Mouse (Mus musculus) hindbrain, embryonic 11.5 days (tissue): ENCODE results near the gene Grin2b. TPM values are rescaled to one million over a fixed set of nuclear protein-coding genes. Genes with fewer than 3 reads are reported as not detected.
"Not testable (repeated sequence)": the region's sequence is repeated elsewhere in the genome, so short reads cannot be mapped to it uniquely, and the experiment has no call there.

Experiments used
- ATAC-seq: fragments of 200-750 bp; cut with Nextera tagmentation; 2 replicates; pipeline ENCODE4 v1.8.0; 2017; ENCODE audit warnings: mild to moderate bottlenecking, moderate TSS enrichment, moderate library complexity; ENCODE audit not compliant: low FRiP score
- DNase-seq: peaks from one replicate; pipeline ENCODE4 v3.0.0-alpha.2; 2015; ENCODE audit warnings: low spot score
- H3K27ac ChIP-seq: fragments of 300-500 bp; sonication (generic); 2 replicates; pipeline ENCODE4 v1.5.1; 2014; ENCODE audit warnings: mild to moderate bottlenecking, low read depth, low read length
- H3K27me3 ChIP-seq: fragments of 300-500 bp; sonication (generic); 2 replicates; pipeline ENCODE4 v1.6.1; 2014; ENCODE audit warnings: mild to moderate bottlenecking, low read length, moderate library complexity, mixed read lengths; ENCODE audit not compliant: control insufficient read depth, insufficient read depth
- H3K36me3 ChIP-seq: fragments of 300-500 bp; sonication (generic); 2 replicates; pipeline ENCODE4 v1.6.1; 2014; ENCODE audit warnings: mild to moderate bottlenecking, low read length, moderate library complexity, mixed read lengths; ENCODE audit not compliant: control insufficient read depth, insufficient read depth
- H3K4me1 ChIP-seq: fragments of 300-500 bp; sonication (generic); replicated peaks from 2 replicates; pipeline ENCODE4 v1.6.1; 2014; ENCODE audit warnings: low read length, mixed read lengths; ENCODE audit not compliant: control insufficient read depth, insufficient read depth
- H3K4me2 ChIP-seq: fragments of 300-500 bp; sonication (generic); replicated peaks from 2 replicates; pipeline ENCODE4 v1.6.1; 2014; ENCODE audit warnings: mild to moderate bottlenecking, low read depth, low read length
- H3K4me3 ChIP-seq: fragments of 300-500 bp; sonication (generic); 2 replicates; pipeline ENCODE4 v1.5.1; 2014; ENCODE audit warnings: low read depth, low read length
- H3K9ac ChIP-seq: fragments of 300-500 bp; sonication (generic); 2 replicates; pipeline ENCODE4 v1.6.1; 2014; ENCODE audit warnings: low read depth, low read length
- H3K9me3 ChIP-seq: fragments of 300-500 bp; sonication (generic); 2 replicates; pipeline ENCODE4 v1.6.1; 2016; ENCODE audit warnings: low read length; ENCODE audit not compliant: control insufficient read depth
- WGBS: fragments of 180-500 bp; shearing (Covaris S2); extraction: QIAGEN DNeasy Blood & Tissue Kit; methylation state at CpG from one replicate; pipeline ENCODE4 v1.1.7; 2014; 5-methylcytosine and 5-hydroxymethylcytosine counted together
- polyA plus RNA-seq: library from polyadenylated mRNA; unstranded; fragments of >200 nt; fragmentation: Nextera tagmentation; extraction: Ambion mirVana; gene quantifications from 2 replicates; pipeline ENCODE4 v1.2.1, GENCODE M21; 2014

Grin2b gene
- polyA plus RNA-seq, 1 experiment from 2014 or later, result 2.0 TPM

GRCm38 (mm10) chr6:135684206-135684605 is 489.1 kb downstream of the Grin2b start:
- no peaks in the 10 kb centered on the region for H3K27me3 ChIP-seq
- no peak overlapping the region for H3K4me3 ChIP-seq
- no peaks in the 10 kb centered on the region for H3K36me3 ChIP-seq
- ATAC-seq (no peak), DNase-seq (no peak)
- no peaks in the 10 kb centered on the region for H3K9me3 ChIP-seq
- H3K27ac ChIP-seq, result no peak overlapping the region
- H3K9ac ChIP-seq, result no peak overlapping the region
- WGBS, result 52% methylated on average over 2 of the region's 2 CpGs
- no peak overlapping the region for H3K4me2 ChIP-seq
- no peaks in the 10 kb centered on the region for H3K4me1 ChIP-seq

GRCm38 (mm10) chr6:135681423-135681822 is 491.9 kb downstream of the Grin2b start:
- H3K27ac ChIP-seq, H3K36me3 ChIP-seq, DNase-seq, H3K9me3 ChIP-seq, ATAC-seq, H3K4me2 ChIP-seq, H3K27me3 ChIP-seq, H3K9ac ChIP-seq, H3K4me1 ChIP-seq, H3K4me3 ChIP-seq: not testable (repeated sequence)
- WGBS, result 81% methylated on average over 4 of the region's 4 CpGs

- no peaks in the 10 kb centered on the region for H3K27me3 ChIP-seq
- ATAC-seq, result no peak
- WGBS, result 79% methylated on average over 14 of the region's 14 CpGs
Observed at GRCm38 (mm10) chr6:135680105-135680710, 493.1 kb downstream of the Grin2b start.

GRCm38 (mm10) chr6:135674380-135674779 is 498.9 kb downstream of the Grin2b start:
- Histone ChIP-seq H3K4me2 (no peak overlapping the region), H3K9me3 (no peaks in the 10 kb centered on the region), H3K9ac (no peak overlapping the region), H3K4me3 (no peak overlapping the region), H3K36me3 (no peaks in the 10 kb centered on the region), H3K27ac (no peak overlapping the region), H3K4me1 (no peaks in the 10 kb centered on the region), H3K27me3 (no peaks in the 10 kb centered on the region)
- DNase-seq, result no peak
- WGBS, result 36% methylated on average over 4 of the region's 4 CpGs
- ATAC-seq, result no peak

More at GRCm38 (mm10) chr6:135680105-135680710, 493.1 kb downstream of the Grin2b start:
- no peak overlapping the region for H3K27ac ChIP-seq
- no peak for DNase-seq
- no peak overlapping the region for H3K9ac ChIP-seq
- no peak overlapping the region for H3K4me2 ChIP-seq
- no peak overlapping the region for H3K4me3 ChIP-seq
- H3K4me1 ChIP-seq, result no peaks in the 10 kb centered on the region
- no peaks in the 10 kb centered on the region for H3K36me3 ChIP-seq
- H3K9me3 ChIP-seq, result no peaks in the 10 kb centered on the region

GRCm38 (mm10) chr6:135672003-135672402 is 501.3 kb downstream of the Grin2b start:
- no peaks in the 10 kb centered on the region for H3K36me3 ChIP-seq
- no peak overlapping the region for H3K4me3 ChIP-seq
- DNase-seq (no peak), ATAC-seq (no peak)
- H3K9me3 ChIP-seq, result no peaks in the 10 kb centered on the region
- no peak overlapping the region for H3K4me2 ChIP-seq
- no peak overlapping the region for H3K9ac ChIP-seq
- no peaks in the 10 kb centered on the region for H3K27me3 ChIP-seq
- H3K27ac ChIP-seq, result no peak overlapping the region
- no peaks in the 10 kb centered on the region for H3K4me1 ChIP-seq

Other genes with a start within 250 kb of the Grin2b start
- not detected in 2 replicates for gene Gm8994, start 154.0 kb upstream of the Grin2b start, polyA plus RNA-seq
- gene E330021D16Rik, start 242.1 kb upstream of the Grin2b start, polyA plus RNA-seq, result 0.13 TPM in 1 of 2 replicates, not detected in the other